Mouse (Mus musculus) midbrain, embryonic 14.5 days (tissue): ENCODE results near the gene Ankrd22. TPM values are rescaled to one million over a fixed set of nuclear protein-coding genes. Genes with fewer than 3 reads are reported as not detected.
A peak's percentile ranks its signal among the peaks of the same experiment; 100 is the strongest.
"Not testable (repeated sequence)": the region's sequence is repeated elsewhere in the genome, so short reads cannot be mapped to it uniquely, and the experiment has no call there.

Source experiments
- ATAC-seq: fragments of 200-750 bp; cut with Nextera tagmentation; 2 replicates; pipeline ENCODE4 v1.8.0; 2017; ENCODE audit warnings: moderate number of reproducible peaks, moderate library complexity; ENCODE audit not compliant: low FRiP score, low TSS enrichment
- DNase-seq: peaks from one replicate; pipeline ENCODE4 v3.0.0-alpha.2; 2015
- H3K27ac ChIP-seq: fragments of 300-500 bp; sonication (generic); replicated peaks from 2 replicates; pipeline ENCODE4 v1.5.1; 2014; ENCODE audit warnings: mild to moderate bottlenecking, low read depth, low read length, moderate library complexity
- H3K27me3 ChIP-seq: fragments of 300-500 bp; sonication (generic); 2 replicates; pipeline ENCODE4 v1.6.1; 2014; ENCODE audit warnings: low read length, control low read depth, mixed read lengths; ENCODE audit not compliant: control insufficient read depth, insufficient read depth
- H3K36me3 ChIP-seq: fragments of 300-500 bp; sonication (generic); 2 replicates; pipeline ENCODE4 v1.6.1; 2014; ENCODE audit warnings: low read length, control low read depth; ENCODE audit not compliant: control insufficient read depth, insufficient read depth
- H3K4me1 ChIP-seq: fragments of 300-500 bp; sonication (generic); 2 replicates; pipeline ENCODE4 v1.6.1; 2014; ENCODE audit warnings: mild to moderate bottlenecking, antibody characterized with exemption, low read length, control low read depth; ENCODE audit not compliant: control insufficient read depth, insufficient read depth
- H3K4me2 ChIP-seq: fragments of 300-500 bp; sonication (generic); 2 replicates; pipeline ENCODE4 v1.6.1; 2014; ENCODE audit warnings: mild to moderate bottlenecking, low read length, moderate library complexity
- H3K4me3 ChIP-seq: fragments of 300-500 bp; sonication (generic); replicated peaks from 2 replicates; pipeline ENCODE4 v1.5.1; 2014; ENCODE audit warnings: low read depth, low read length
- H3K9ac ChIP-seq: fragments of 300-500 bp; sonication (generic); replicated peaks from 2 replicates; pipeline ENCODE4 v1.6.1; 2014; ENCODE audit warnings: mild to moderate bottlenecking, low read length, moderate library complexity
- H3K9me3 ChIP-seq: fragments of 300-500 bp; sonication (generic); 2 replicates; pipeline ENCODE4 v1.6.1; 2016; ENCODE audit warnings: low read length, control low read depth, mixed read lengths; ENCODE audit not compliant: control insufficient read depth
- WGBS: fragments of 180-500 bp; shearing (Covaris S2); extraction: QIAGEN DNeasy Blood & Tissue Kit; methylation state at CpG from one replicate; pipeline ENCODE4 v1.1.7; 2014; 5-methylcytosine and 5-hydroxymethylcytosine counted together
- polyA plus RNA-seq: library from polyadenylated mRNA; unstranded; fragments of >200 nt; fragmentation: Nextera tagmentation; extraction: Ambion mirVana; gene quantifications from 2 replicates; pipeline ENCODE4 v1.2.1, GENCODE M21; 2014

Gene Ankrd22
- polyA plus RNA-seq, 1 experiment from 2014 or later: not detected

DNA sequence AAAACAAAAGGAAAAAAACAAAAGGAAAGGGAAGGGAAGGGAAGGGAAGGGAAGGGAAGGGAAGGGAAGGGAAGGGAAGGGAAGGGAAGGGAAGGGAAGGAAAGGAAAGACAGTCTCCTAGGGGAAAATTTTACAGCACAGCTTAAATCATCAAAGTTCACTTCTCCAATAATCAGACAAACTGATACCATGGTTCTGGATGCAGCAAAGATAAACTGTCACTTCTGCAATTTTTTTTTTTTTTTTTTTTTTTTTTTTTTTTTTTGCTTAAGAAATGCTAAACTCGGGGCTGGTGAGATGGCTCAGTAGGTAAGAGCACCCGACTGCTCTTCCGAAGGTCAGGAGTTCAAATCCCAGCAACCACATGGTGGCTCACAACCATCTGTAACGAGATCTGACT lies 40.3 kb upstream of the Ankrd22 start:
- not testable (repeated sequence) for H3K27me3 ChIP-seq, H3K9ac ChIP-seq, H3K9me3 ChIP-seq, H3K4me2 ChIP-seq, DNase-seq, H3K4me1 ChIP-seq, H3K36me3 ChIP-seq, ATAC-seq, H3K27ac ChIP-seq, H3K4me3 ChIP-seq
- 80% methylated on average over 4 of the region's 4 CpGs for WGBS

DNA sequence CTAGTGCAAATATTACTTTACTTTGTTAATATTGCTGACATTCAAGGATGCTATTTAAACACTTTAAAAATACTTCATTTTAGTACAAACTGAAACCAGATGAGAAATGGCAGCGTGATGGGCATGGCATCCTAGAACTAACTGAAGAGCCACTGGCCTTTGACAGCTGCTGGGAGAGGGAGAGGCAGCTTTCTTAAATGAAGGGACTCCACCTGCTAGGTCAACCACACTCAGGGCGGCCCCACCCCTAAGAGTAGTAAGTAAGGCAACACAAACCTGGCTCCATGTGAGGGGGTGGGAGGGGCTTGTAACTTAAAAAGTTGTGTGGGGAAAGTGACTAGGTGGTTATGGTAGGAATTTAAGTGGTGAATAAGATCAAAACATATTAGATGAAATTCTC lies 36.8 kb upstream of the Ankrd22 start:
- Histone ChIP-seq H3K27ac (no peak overlapping the region), H3K4me3 (no peak overlapping the region), H3K9me3 (no peaks in the 10 kb centered on the region), H3K36me3 (no peaks in the 10 kb centered on the region), H3K27me3 (no peaks in the 10 kb centered on the region), H3K4me1 (no peaks in the 10 kb centered on the region), H3K9ac (no peak overlapping the region), H3K4me2 (no peak overlapping the region)
- DNase-seq (no peak), ATAC-seq (no peak)
- WGBS: 93% methylated on average over 2 of the region's 2 CpGs

DNA sequence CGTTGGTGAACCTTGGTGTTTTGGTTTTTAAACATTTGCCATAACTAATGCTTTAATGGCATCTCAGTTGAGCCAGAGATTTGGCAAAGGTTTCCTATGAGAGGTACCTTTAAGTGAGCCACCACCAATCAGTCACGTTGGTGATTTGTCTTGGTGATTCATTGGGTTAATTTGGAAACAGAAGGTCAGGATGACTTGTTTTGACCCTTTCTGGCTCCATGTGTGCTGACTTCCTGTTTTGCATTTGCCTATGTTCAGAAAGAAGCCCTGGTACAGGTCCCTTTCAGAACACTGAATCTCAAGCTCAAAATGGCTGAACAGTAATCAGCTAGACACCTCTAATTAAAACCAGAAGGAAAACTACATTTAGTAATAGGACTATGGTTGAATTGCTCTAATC lies 33.6 kb upstream of the Ankrd22 start:
- H3K9me3 ChIP-seq: no peaks in the 10 kb centered on the region
- H3K9ac ChIP-seq: no peak overlapping the region
- no peak overlapping the region for H3K27ac ChIP-seq
- DNase-seq: no peak
- 89% methylated on average over 2 of the region's 2 CpGs for WGBS
- H3K36me3 ChIP-seq: no peaks in the 10 kb centered on the region
- H3K4me1 ChIP-seq: no peaks in the 10 kb centered on the region
- H3K4me2 ChIP-seq: no peak overlapping the region
- H3K4me3 ChIP-seq: no peak overlapping the region
- no peaks in the 10 kb centered on the region for H3K27me3 ChIP-seq
- no peak for ATAC-seq

DNA sequence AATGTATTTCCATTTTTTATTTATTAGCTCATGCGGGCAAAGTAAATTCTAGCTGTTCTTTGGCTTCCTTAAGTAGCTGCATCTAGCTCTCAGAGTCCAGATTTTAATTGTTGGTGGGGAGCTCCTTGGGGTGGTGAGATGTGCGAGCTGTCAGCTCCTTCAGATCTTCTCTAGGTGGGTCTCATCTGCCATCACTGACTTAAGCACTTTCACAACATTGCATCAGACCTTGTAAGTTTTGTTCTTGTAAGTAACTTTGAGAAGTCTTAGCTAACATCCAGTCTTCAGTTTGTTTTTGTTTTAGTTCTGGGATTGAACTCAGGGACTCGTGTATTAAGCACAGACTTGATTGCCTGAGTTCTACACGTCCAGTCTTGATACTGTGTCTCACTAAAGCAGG lies 33.0 kb upstream of the Ankrd22 start:
- ATAC-seq: no peak
- DNase-seq: no peak
- 93% methylated on average over 4 of the region's 4 CpGs for WGBS
- peaks cover 4% of the 10 kb centered on the region; the same call in 1 of the 2 replicates for H3K27me3 ChIP-seq
- no peak overlapping the region for H3K27ac ChIP-seq
- no peak overlapping the region for H3K4me3 ChIP-seq
- H3K9ac ChIP-seq: no peak overlapping the region
- no peaks in the 10 kb centered on the region for H3K9me3 ChIP-seq
- no peaks in the 10 kb centered on the region for H3K4me1 ChIP-seq
- H3K36me3 ChIP-seq: no peaks in the 10 kb centered on the region
- no peak overlapping the region for H3K4me2 ChIP-seq

DNA sequence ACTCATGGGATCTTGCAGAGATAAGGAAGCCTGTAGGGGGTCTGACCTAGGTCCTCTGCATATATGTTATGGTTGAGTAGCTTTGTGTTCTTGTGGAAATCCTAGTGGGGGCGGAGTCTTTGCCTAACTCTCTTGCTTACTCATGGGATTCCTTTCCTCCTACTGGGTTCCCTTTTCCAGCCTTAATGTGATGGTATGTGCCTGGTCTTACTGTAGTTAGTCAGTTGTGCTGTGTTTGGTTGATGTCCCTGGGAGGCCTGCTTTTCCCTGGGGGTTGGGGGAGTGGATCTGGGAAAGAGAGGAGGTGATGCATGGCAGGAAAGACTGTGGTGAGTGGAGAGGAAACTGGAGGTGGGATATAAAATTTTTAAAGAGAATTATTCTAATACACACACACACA lies 32.2 kb upstream of the Ankrd22 start:
- DNase-seq (no peak), ATAC-seq (no peak)
- Histone ChIP-seq H3K4me3 (no peak overlapping the region), H3K9me3 (no peaks in the 10 kb centered on the region), H3K9ac (no peak overlapping the region), H3K36me3 (no peaks in the 10 kb centered on the region), H3K4me1 (no peaks in the 10 kb centered on the region), H3K4me2 (no peak overlapping the region), H3K27me3 (peaks cover 5% of the 10 kb centered on the region; the same call in 1 of the 2 replicates), H3K27ac (no peak overlapping the region)
- 93% methylated on average over 1 of the region's 1 CpGs for WGBS

DNA sequence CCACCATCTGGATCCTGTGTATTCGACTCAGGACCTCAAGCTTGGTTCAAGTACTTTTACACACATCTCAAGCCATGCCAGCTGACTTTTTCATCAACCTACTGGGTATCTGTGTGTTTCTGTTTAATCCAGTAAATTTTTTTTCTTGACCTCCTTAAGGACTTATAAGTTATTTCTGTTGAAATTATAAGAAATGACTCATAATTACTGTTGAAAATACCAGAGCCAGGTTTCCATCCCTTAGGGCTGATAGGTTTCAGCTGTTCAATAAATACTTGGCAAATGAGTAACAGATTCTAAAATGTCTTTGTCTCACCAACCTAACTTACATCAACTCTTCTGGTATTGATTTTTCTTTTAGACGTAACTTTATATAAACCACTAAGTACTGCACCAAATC lies 29.2 kb upstream of the Ankrd22 start:
- Histone ChIP-seq H3K4me2 (no peak overlapping the region), H3K27ac (no peak overlapping the region), H3K9me3 (no peaks in the 10 kb centered on the region), H3K4me1 (no peaks in the 10 kb centered on the region), H3K4me3 (no peak overlapping the region), H3K27me3 (peaks cover 5% of the 10 kb centered on the region; the same call in 1 of the 2 replicates), H3K9ac (no peak overlapping the region), H3K36me3 (no peaks in the 10 kb centered on the region)
- DNase-seq: no peak
- 79% methylated on average over 2 of the region's 2 CpGs for WGBS
- no peak for ATAC-seq

DNA sequence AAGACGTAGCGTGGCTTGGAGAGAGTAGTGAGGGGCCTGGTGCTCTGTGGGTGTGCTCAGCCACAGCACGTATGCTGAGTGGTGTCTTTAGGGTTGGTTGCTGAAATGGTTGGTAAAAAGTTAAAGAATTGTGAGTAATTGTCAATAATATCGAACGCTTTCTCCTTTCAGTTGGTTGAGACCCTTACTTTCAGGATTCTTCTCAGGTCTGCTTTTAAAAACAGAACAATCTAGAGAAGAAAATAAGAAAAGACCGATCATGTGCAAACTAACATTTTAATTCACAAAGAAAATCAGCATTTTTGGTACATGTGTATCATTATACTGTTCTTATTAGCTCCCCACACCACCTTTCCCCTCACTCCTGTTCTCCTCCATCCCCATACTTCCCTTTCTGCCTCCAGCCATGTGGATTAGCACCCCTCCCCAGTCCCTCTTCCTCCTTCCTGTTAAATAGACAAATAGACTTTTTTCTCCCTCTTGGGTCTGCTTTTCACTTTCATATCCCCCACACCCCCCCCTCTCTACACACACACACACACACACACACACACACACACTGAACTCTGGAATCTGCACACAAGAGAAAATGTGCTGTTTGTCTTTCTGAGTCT lies 28.4 kb upstream of the Ankrd22 start:
- no peaks in the 10 kb centered on the region for H3K9me3 ChIP-seq
- no peak overlapping the region for H3K27ac ChIP-seq
- H3K36me3 ChIP-seq: no peaks in the 10 kb centered on the region
- H3K4me2 ChIP-seq: no peak overlapping the region; the same call in 1 of the 2 replicates
- WGBS: 77% methylated on average over 6 of the region's 6 CpGs
- H3K4me3 ChIP-seq: peak overlapping the region; percentile 67; the same call in 1 of the 2 replicates
- no peak for ATAC-seq
- no peaks in the 10 kb centered on the region for H3K4me1 ChIP-seq
- DNase-seq: no peak
- H3K9ac ChIP-seq: no peak overlapping the region
- peaks cover 5% of the 10 kb centered on the region; the same call in 1 of the 2 replicates for H3K27me3 ChIP-seq

DNA sequence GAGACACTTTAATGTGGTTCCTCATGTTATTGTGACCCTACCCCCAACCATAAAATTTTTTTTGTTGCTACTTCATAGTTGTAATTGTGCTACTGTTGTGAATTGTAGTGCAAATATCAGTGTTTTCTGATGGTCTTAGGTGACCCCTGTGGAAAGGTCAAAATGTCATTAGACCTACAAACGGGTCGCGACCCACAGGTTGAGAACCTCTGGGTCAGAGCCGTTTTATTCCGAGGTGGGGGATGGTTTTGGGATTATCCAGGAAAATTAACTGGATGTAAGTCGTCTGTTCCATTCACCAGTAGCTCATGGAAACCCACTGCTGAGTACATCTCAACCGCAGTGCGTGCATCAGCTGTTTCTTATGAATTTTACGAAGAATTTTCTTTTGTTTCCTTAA lies 27.8 kb upstream of the Ankrd22 start:
- H3K9ac ChIP-seq: no peak overlapping the region
- H3K27ac ChIP-seq: no peak overlapping the region
- H3K4me2 ChIP-seq: peak overlapping the region; percentile 95
- peaks cover 8% of the 10 kb centered on the region; the same call in 1 of the 2 replicates for H3K27me3 ChIP-seq
- peak overlapping the region; percentile 67 for H3K4me3 ChIP-seq
- WGBS: 42% methylated on average over 9 of the region's 9 CpGs
- H3K9me3 ChIP-seq: no peaks in the 10 kb centered on the region
- no peaks in the 10 kb centered on the region for H3K4me1 ChIP-seq
- ATAC-seq (no peak), DNase-seq (peak; percentile 10)
- no peaks in the 10 kb centered on the region for H3K36me3 ChIP-seq

DNA sequence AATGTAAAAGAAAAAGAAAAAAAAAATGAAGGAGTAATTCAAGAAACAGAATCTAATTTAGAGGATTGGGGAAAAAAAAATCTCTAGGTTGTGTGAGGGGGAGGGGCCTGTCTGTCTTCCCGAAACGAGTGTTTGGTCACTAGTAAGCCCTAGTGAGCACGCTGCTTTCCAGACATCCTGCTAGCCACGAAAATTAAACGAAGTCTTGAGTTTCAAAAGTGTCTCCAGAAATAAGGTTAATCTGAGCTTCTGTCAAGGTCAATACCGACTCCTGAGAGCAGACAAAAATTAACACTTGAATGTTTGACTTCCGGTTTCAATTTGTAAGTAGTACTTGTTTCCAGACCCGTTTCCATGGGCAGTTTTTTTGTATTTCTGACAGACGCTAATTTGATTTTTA lies 27.3 kb upstream of the Ankrd22 start:
- WGBS: 10% methylated on average over 9 of the region's 9 CpGs
- H3K36me3 ChIP-seq: no peaks in the 10 kb centered on the region
- H3K4me3 ChIP-seq: peak overlapping the region; percentile 67
- no peaks in the 10 kb centered on the region for H3K4me1 ChIP-seq
- ATAC-seq: no peak
- no peaks in the 10 kb centered on the region for H3K9me3 ChIP-seq
- peak overlapping the region; percentile 95 for H3K4me2 ChIP-seq
- peak; percentile 65 for DNase-seq
- H3K9ac ChIP-seq: peak overlapping the region; percentile 76; the same call in 1 of the 2 replicates
- H3K27me3 ChIP-seq: peaks cover 8% of the 10 kb centered on the region; the same call in 1 of the 2 replicates
- no peak overlapping the region for H3K27ac ChIP-seq
